Mouse (Mus musculus) cerebellum, adult 2 months (tissue): ENCODE measurements around the gene Slc26a10. TPM values are rescaled to one million over a fixed set of nuclear protein-coding genes. Genes with fewer than 3 reads are reported as not detected.

Source experiments
- DNase-seq, 2 experiments: peaks; one replicate each; pipeline ENCODE4 v3.0.0; 2021
- H3K27ac ChIP-seq: fragments of 200-500 bp; 2 replicates; pipeline ENCODE4 v1.5.1; 2012; ENCODE audit warnings: low read length, control low read depth, inconsistent platforms; ENCODE audit not compliant: insufficient read depth
- H3K27me3 ChIP-seq: fragments of 200-500 bp; 2 replicates; pipeline ENCODE4 v1.6.1; 2012; ENCODE audit warnings: inconsistent platforms, mild to moderate bottlenecking, low read length, moderate library complexity; ENCODE audit not compliant: control insufficient read depth, insufficient read depth
- H3K4me1 ChIP-seq: fragments of 200-500 bp; 2 replicates; pipeline ENCODE4 v1.6.1; 2011; ENCODE audit warnings: low read length; ENCODE audit not compliant: control insufficient read depth, insufficient read depth
- H3K4me3 ChIP-seq: fragments of 200-500 bp; replicated peaks from 2 replicates; pipeline ENCODE3; 2011; ENCODE audit warnings: mild to moderate bottlenecking, low read depth, low read length, control low read depth; ENCODE audit not compliant: insufficient read depth
- CTCF ChIP-seq: fragments of 200-500 bp; IDR thresholded peaks from 2 replicates; pipeline ENCODE4 v1.5.1; 2011; ENCODE audit warnings: low read depth, mild to moderate bottlenecking, control low read depth, low read length, moderate library complexity, borderline replicate concordance; ENCODE audit not compliant: insufficient read depth
- POLR2A ChIP-seq: fragments of 200-500 bp; IDR thresholded peaks from 2 replicates; pipeline ENCODE4 v1.6.1; 2011; ENCODE audit warnings: low read length, control low read depth, borderline replicate concordance; ENCODE audit not compliant: insufficient read depth
- WGBS: fragments of 180-500 bp; shearing (Covaris S2); methylation state at CpG from one replicate; pipeline ENCODE4 v1.1.7; 2018; 5-methylcytosine and 5-hydroxymethylcytosine counted together
- polyA plus RNA-seq: library from polyadenylated mRNA; depleted of rRNA; stranded (reverse); fragments of >200 nt; gene quantifications from 2 replicates; pipeline ENCODE4 v1.2.3, GENCODE M21; 2012

The Slc26a10 gene
- polyA plus RNA-seq, 1 experiment: 3.1 TPM

DNA sequence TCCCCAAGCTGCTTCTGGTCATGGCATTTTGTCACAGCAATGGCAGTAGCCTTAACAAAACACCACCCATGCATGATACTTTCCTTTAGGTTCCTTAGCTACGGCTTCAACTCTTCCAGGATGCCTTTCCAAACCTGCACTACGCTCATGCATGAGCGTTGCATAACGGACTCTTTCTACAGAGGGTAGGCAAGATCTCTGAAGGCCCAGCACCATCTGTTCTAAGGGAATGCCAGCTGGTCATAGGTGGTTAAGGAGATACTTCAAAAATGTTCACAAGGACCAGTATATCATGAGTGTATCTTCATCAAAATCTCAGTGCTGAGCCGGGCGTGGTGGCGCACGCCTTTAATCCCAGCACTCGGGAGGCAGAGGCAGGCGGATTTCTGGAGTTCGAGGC is 36.0 kb upstream of the Slc26a10 start:
- H3K27ac ChIP-seq: no peak overlapping the region
- no peaks in the 10 kb centered on the region; the same call in none of the 2 replicates for H3K4me1 ChIP-seq
- 72% methylated on average over 11 of the region's 11 CpGs for WGBS
- no peak overlapping the region for H3K4me3 ChIP-seq
- TF ChIP-seq CTCF (no peak), POLR2A (no peak)
- no peaks in the 10 kb centered on the region for H3K27me3 ChIP-seq
- DNase-seq: peak in 1 of 2 experiments; percentile 61

DNA sequence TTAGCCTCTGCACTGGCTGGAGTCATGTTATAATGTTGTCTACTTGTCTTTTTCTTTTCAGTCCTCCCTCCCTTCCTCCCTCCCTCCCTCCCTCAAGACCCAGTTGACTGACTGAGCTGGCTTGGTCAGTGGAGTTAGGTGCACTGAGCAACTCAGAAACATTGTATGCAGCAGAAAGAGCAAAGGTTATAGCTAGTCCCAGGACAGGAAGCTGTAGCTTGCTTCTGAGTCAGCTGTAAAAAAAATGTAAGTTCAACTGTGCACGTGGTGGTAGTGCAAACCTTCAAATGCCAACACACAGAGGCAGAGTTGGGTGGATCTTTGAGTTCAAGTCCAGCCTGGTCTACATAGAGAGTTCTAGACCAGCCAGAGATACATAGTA is 34.0 kb upstream of the Slc26a10 start:
- H3K4me1 ChIP-seq: peaks cover 12% of the 10 kb centered on the region
- H3K27ac ChIP-seq: no peak overlapping the region
- WGBS: 93% methylated on average over 1 of the region's 1 CpGs

DNA sequence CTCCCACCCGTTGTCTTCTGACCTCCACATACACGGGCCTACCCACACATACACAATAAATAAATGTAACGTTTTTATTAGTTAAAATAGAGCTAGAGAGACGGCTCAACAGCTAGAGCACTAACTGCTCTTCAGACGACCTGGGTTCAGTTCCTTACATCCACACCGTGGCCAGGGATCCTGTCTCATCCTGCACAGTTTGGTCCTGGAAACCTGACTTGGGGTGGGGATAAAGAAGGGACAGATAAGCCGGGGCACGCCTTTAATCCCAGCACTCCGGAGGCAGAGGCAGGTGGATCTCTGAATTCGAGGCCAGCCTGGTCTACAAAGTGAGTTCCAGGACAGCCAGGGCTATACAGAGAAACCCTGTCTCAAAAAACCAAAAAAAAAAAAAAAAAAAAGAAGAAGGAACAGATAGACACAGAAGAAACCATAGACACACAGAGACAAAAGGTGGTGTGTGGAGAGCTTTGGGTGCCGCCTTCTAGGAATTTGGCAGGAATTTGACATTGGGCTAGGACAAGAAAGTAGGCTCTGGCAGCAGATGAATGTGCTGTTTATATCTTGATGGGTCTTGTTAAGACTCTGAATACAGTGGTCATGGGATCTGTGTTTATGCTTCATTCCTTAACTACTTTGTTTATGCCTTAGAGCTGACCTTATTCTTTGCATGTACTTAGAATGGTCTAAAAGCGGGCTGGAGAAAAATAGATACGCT is 33.4 kb upstream of the Slc26a10 start:
- WGBS: 86% methylated on average over 13 of the region's 13 CpGs
- Histone ChIP-seq H3K27ac (no peak overlapping the region; the same call in 1 of the 2 replicates), H3K27me3 (no peaks in the 10 kb centered on the region), H3K4me1 (peaks cover 16% of the 10 kb centered on the region), H3K4me3 (no peak overlapping the region)
- DNase-seq: no peak
- TF ChIP-seq POLR2A (no peak), CTCF (no peak)

More for the DNA sequence above, 34.0 kb upstream of the Slc26a10 start:
- no peak overlapping the region for H3K4me3 ChIP-seq
- H3K27me3 ChIP-seq: no peaks in the 10 kb centered on the region
- DNase-seq: no peak
- TF ChIP-seq CTCF (no peak), POLR2A (no peak)

DNA sequence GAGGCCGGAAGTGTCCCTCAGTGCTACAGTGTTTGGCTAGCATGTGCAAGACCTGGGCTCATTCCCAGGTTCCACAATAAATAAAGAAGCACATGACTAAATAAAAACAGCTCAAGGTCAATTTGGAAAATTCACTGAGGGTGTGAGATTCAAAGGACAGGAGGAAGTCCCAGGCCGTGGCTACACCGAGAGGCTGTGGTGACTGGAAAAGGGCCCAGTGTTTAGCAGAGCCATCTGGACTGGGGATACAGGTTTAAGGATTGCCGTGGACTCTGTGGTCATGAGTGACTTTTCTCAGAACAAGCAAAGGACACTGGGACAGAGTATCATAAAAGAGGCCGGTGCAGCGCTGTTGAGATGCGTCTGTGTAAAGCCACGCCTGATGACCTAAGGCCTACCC is 32.8 kb upstream of the Slc26a10 start:
- 54% methylated on average over 8 of the region's 8 CpGs for WGBS
- TF ChIP-seq CTCF (no peak), POLR2A (no peak)
- Histone ChIP-seq H3K27me3 (no peaks in the 10 kb centered on the region), H3K4me1 (peaks cover 19% of the 10 kb centered on the region), H3K27ac (peak overlapping the region; percentile 15; the same call in 1 of the 2 replicates), H3K4me3 (no peak overlapping the region)
- peak in 1 of 2 experiments; percentile 55 for DNase-seq

DNA sequence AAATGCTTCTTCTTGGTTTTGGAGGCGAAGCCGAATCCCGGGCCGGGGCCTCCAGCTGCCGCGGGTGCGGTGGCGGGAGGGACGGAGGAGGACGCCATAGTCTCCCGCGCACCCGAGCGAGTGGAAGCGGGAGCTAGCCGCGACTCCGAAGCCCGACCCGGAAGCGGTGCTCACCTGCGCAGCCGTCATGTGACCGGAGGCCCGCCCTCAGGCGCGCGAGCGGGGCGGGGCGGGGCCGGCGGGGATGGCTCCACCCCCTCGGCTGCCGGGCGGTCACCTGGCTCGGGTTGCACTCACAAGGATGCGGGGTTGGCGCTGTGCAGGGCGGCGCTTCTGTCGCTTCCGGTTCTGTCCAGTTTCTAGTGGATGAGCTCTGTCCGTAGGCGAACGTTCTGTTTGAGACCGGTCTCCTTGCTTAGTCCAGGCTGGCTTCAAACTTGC is 31.0 kb upstream of the Slc26a10 start, which contains the start of gene Pip4k2c:
Gene Pip4k2c (minus strand): TSS at position 172 of the 441 bp plus-strand sequence.
- DNase-seq: peak; percentile 92 to 94
- peak within 1 kb of the TSS; percentile 64 for H3K4me3 ChIP-seq
- H3K4me1 ChIP-seq: peaks cover 19% of the 10 kb centered on the region
- no peaks in the 10 kb centered on the region for H3K27me3 ChIP-seq
- peak within 1 kb of the TSS; percentile 38 for H3K27ac ChIP-seq
- under 1% methylated on average over 47 of the region's 47 CpGs for WGBS
- peak; percentile 68 for TF ChIP-seq POLR2A
- no peak for TF ChIP-seq CTCF

DNA sequence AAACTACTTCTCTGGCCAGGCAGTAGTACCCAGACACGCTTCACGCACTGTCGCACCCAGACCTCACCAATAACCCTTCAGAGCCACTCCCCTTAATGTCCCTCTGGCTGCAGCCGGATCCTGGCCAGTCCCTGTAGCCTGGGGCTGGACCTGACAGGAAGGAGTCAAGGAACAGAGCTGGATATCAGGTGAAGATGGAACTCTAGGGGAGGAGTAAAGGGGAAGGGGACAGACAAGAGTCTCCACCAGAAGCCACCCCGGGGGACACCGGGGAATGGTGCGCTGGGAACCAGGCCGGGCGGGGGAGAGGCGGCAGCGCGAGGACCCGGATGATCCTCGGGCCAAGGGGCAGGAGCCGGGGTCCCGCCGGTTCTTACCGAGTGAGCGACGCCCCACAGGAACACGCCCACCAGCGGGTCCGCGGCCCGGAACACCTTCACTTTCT is 30.5 kb upstream of the Slc26a10 start:
- Histone ChIP-seq H3K27me3 (no peaks in the 10 kb centered on the region), H3K4me3 (peak overlapping the region; percentile 64), H3K4me1 (peaks cover 19% of the 10 kb centered on the region), H3K27ac (peak overlapping the region; percentile 24; the same call in 1 of the 2 replicates)
- DNase-seq: no peak
- WGBS: under 1% methylated on average over 25 of the region's 25 CpGs
- TF ChIP-seq POLR2A (no peak), CTCF (no peak)

DNA sequence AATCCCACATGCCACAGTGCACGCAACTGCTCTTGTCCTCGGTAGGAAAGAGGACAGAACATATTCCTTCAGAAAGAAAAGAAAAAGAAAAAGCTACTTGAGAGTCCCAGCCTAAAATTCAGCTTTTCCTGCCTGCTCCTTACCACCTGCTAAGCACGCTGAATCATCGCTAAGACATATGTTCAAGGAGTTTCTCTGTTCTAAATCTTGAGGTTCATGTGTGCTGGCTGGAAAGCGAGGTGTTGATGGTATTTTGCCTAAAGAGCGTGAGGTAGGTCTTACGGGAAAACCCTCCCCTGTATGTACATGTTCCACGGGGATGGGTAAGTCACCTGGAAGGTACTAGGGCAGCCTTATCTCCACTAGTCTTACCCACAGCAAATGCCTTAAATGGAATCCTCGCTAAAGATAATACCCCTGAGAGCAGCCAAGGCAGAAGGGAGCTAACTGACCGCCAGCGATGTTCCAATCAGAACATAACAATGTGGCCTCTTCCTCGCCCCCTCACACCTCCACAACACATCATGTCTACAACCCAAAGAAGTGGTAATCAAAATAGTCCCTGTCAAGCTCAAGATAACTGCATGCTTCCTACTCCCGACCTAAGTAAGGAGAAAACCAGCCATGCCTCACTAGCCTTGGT is 29.6 kb upstream of the Slc26a10 start:
- Histone ChIP-seq H3K4me3 (peak overlapping the region; percentile 64), H3K27ac (no peak overlapping the region), H3K4me1 (peaks cover 19% of the 10 kb centered on the region), H3K27me3 (no peaks in the 10 kb centered on the region)
- TF ChIP-seq POLR2A: no peak
- TF ChIP-seq CTCF: no peak
- no peak for DNase-seq
- 77% methylated on average over 13 of the region's 13 CpGs for WGBS

DNA sequence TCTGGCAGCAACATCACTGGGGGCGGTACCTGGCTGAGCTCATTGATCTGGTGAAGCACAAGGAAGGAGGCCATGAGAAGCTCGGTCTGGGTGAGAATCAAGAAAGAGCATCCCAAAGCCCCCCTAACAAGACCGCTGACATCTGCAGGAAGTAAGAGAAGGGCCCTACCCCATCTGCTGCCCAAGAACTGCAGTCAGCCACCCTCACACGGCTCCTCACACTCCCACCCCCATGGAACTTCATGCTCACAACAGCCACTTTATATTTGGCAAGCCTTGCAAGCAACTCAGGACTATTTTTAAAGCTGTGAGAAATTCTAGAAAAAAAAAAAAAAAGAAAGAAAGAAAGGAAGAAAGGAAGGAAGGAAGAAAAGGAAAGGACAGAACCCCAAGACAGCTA is 28.5 kb upstream of the Slc26a10 start:
- Histone ChIP-seq H3K27me3 (no peaks in the 10 kb centered on the region), H3K27ac (no peak overlapping the region), H3K4me1 (peaks cover 19% of the 10 kb centered on the region), H3K4me3 (no peak overlapping the region)
- 59% methylated on average over 4 of the region's 4 CpGs for WGBS
- no peak for DNase-seq
- TF ChIP-seq CTCF: no peak
- no peak for TF ChIP-seq POLR2A
